Mouse (Mus musculus): ENCODE data around the gene Gemin4.

DNA sequence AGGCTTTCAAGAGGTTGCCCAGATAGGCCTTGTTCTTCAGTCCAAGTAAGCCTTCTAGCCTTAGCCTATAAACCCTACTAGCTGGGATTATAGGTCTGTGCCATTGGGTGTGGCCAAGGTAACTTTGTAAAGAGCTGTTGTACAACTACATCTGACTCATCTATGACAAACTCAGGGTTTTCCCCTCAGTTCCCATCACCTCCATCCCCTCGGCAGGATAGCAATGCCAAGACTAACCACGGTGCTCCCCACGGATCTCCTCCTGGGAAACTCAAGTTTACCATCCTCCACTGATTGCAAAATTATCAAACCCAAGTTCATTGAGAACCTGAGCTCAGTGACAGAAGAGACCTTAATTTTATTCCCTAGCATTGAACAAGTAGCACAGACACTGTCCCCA lies 18.7 kb upstream of the Gemin4 start:
- no peak for TF ChIP-seq CTCF (IDR thresholded peaks at IDR 0.05; ENCODE audit: extremely low read depth, insufficient read length, insufficient replicate concordance, low read depth, low read length)
- no peak for TF ChIP-seq POLR2A (IDR thresholded peaks at IDR 0.05; ENCODE audit: low read depth, low read length)
